In the genomic region with DNA sequence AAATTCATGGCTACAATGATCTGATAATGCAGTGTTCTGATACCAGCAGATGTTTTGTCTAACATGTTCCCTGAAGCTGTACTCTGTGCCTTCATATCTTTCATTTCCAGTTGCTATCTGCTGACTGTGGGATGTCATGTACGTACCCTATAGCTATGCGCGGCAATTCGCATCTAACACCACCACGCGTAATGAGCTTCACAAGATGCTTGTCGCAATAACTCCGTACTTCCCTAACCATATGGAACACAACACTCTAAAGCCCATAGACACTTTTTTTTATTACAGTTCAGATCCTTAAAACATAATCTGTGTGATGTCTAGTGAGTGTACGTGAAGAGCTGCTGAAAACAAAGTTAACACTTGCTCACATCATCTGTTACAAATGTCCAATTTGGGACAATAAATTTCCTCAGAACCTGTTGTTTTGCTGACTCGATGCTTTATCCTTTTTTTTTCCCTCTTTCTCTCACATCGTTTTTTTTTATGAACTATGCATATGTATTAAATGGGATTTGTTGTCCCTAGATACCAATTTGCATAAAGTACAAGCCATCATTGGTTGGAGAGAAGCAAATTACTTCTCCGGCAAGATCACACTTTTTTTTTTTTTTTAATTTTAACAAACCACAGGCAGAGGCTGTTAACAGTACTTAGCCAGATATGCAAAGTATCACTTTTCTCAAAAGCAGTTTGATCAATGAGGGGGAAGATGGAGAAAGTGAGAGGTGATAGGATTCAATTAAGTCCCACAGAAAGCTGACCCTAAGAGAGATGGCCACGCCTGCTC, we compare ENCODE assay signal across 11 mouse cellular contexts.
DNase-seq lines count a peak whose midpoint lies in the region; ATAC-seq and TF ChIP-seq lines count a peak whose summit lies in the region.
"Had no signal": no experiment of that assay in that cellular context is flagged by ENCODE, and none has a peak within 500 bp of the region (broad histone marks: within the 10 kb centered on the region; RNA-seq: fewer than 3 reads in every experiment).

No protein-coding gene starts in this region.

- no peak for DNase-seq in heart, postnatal 0 days (ENCODE audit: low spot score)
- no peak for DNase-seq in heart, adult 9 months (ENCODE audit: low spot score in 2 of 2)
- no peak for DNase-seq in neural tube, embryonic 10.5 days (ENCODE audit: extremely low spot score, low spot score)
- DNase-seq in cerebellum, postnatal 14 days = no peak
- no peak for DNase-seq in right cerebral cortex, postnatal 10 days (ENCODE audit: low spot score in 2 of 2)
- DNase-seq: cerebellum, postnatal 36 days; thymus, postnatal 4 days had no signal

- ATAC-seq in heart, postnatal 0 days (ENCODE audit: insufficient read depth, low read depth) = no peak
- ATAC-seq in neural tube, embryonic 14.5 days (ENCODE audit: low read depth) = peak; percentile 38; the same call in 1 of the 2 replicates
- no peak for ATAC-seq in intestine, embryonic 16.5 days

- H3K4me2 ChIP-seq in heart, postnatal 0 days (ENCODE audit: low read depth, low read length) = peak overlapping the region; percentile 52
- no peak overlapping the region for H3K4me2 ChIP-seq in neural tube, embryonic 14.5 days (ENCODE audit: low read depth, low read length)
- peak overlapping the region; percentile 30; the same call in 1 of the 2 replicates for H3K4me2 ChIP-seq in intestine, embryonic 16.5 days (ENCODE audit: low read depth, low read length)
- H3K4me2 ChIP-seq: hindbrain, embryonic 14.5 days had no signal

- 83% methylated on average over 13 of the region's 13 CpGs for WGBS in heart, postnatal 0 days
- 64% methylated on average over 13 of the region's 13 CpGs for WGBS in neural tube, embryonic 14.5 days
- 80% methylated on average over 13 of the region's 13 CpGs for WGBS in intestine, embryonic 16.5 days

- no peaks in the 10 kb centered on the region; the same call in 1 of the 2 replicates for H3K4me1 ChIP-seq in heart, postnatal 0 days (ENCODE audit: control insufficient read depth, insufficient read depth)
- H3K4me1 ChIP-seq in neural tube, embryonic 14.5 days (ENCODE audit: control insufficient read depth, insufficient read depth, low read length) = no peaks in the 10 kb centered on the region
- H3K4me1 ChIP-seq in intestine, embryonic 16.5 days (ENCODE audit: control insufficient read depth, insufficient read depth, low read length) = no peaks in the 10 kb centered on the region

- no peaks in the 10 kb centered on the region for H3K36me3 ChIP-seq in heart, postnatal 0 days (replicated peaks; ENCODE audit: control insufficient read depth, insufficient read depth, low read length)
- no peaks in the 10 kb centered on the region for H3K36me3 ChIP-seq in neural tube, embryonic 14.5 days (ENCODE audit: control insufficient read depth, insufficient read depth, low read length)
- no peaks in the 10 kb centered on the region for H3K36me3 ChIP-seq in intestine, embryonic 16.5 days (ENCODE audit: control insufficient read depth, insufficient read depth, low read length)

- no peak overlapping the region for H3K9ac ChIP-seq in heart, postnatal 0 days (replicated peaks; ENCODE audit: low read depth, low read length)
- no peak overlapping the region for H3K9ac ChIP-seq in neural tube, embryonic 14.5 days (replicated peaks; ENCODE audit: low read depth, low read length)
- H3K9ac ChIP-seq in intestine, embryonic 16.5 days (ENCODE audit: low read depth, low read length) = no peak overlapping the region
- H3K9ac ChIP-seq: hindbrain, embryonic 14.5 days had no signal

- no peak overlapping the region for H3K27ac ChIP-seq in heart, postnatal 0 days (ENCODE audit: low read depth)
- H3K27ac ChIP-seq in neural tube, embryonic 14.5 days (ENCODE audit: low read depth, low read length) = no peak overlapping the region
- no peak overlapping the region for H3K27ac ChIP-seq in intestine, embryonic 16.5 days (ENCODE audit: low read length)
- H3K27ac ChIP-seq: hindbrain, embryonic 14.5 days had no signal

- no peak overlapping the region for H3K4me3 ChIP-seq in heart, postnatal 0 days (ENCODE audit: low read depth, low read length)
- no peak overlapping the region for H3K4me3 ChIP-seq in neural tube, embryonic 14.5 days (ENCODE audit: low read depth, low read length)
- H3K4me3 ChIP-seq in intestine, embryonic 16.5 days (ENCODE audit: low read length) = no peak overlapping the region
- H3K4me3 ChIP-seq: myocyte had no signal

- no peak for TF ChIP-seq CTCF in heart, postnatal 0 days (IDR thresholded peaks at IDR 0.05; ENCODE audit: low read depth)

- no peaks in the 10 kb centered on the region for H3K9me3 ChIP-seq in heart, postnatal 0 days (replicated peaks; ENCODE audit: control insufficient read depth, low read length)
- no peaks in the 10 kb centered on the region for H3K9me3 ChIP-seq in neural tube, embryonic 14.5 days (ENCODE audit: control insufficient read depth, low read length)
- no peaks in the 10 kb centered on the region for H3K9me3 ChIP-seq in intestine, embryonic 16.5 days (ENCODE audit: control insufficient read depth, low read length)

- no peaks in the 10 kb centered on the region for H3K27me3 ChIP-seq in heart, postnatal 0 days (ENCODE audit: control insufficient read depth, insufficient read depth, low read length)
- no peaks in the 10 kb centered on the region for H3K27me3 ChIP-seq in neural tube, embryonic 14.5 days (ENCODE audit: control insufficient read depth, insufficient read depth, low read length)
- no peaks in the 10 kb centered on the region for H3K27me3 ChIP-seq in intestine, embryonic 16.5 days (replicated peaks; ENCODE audit: control insufficient read depth, insufficient read depth, low read length)

- no peak for TF ChIP-seq EP300 in heart, postnatal 0 days (IDR thresholded peaks at IDR 0.05; ENCODE audit: low read depth)
